Mouse (Mus musculus): Measurements from ENCODE around the gene Rgr. TPM values are rescaled to one million over a fixed set of nuclear protein-coding genes. Genes with fewer than 3 reads are reported as not detected.
"Not testable (repeated sequence)": the region's sequence is repeated elsewhere in the genome, so short reads cannot be mapped to it uniquely, and the experiment has no call there.

Gene Rgr
- total RNA-seq, 1 experiment from 2014 or later: not detected

GRCm38 (mm10) chr14:37000780-37001179 is 48.0 kb downstream of the Rgr start:
- not testable (repeated sequence) for DNase-seq

GRCm38 (mm10) chr14:36989784-36990183 is 59.0 kb downstream of the Rgr start:
- no peak for DNase-seq

- DNase-seq: no peak
Observed at GRCm38 (mm10) chr14:36985693-36986092, 63.1 kb downstream of the Rgr start.

Other genes starting within 250 kb of the Rgr start
- 31.3 and 31.4 TPM in 2 replicates for gene Ccser2, start 80.2 kb downstream of the Rgr start, total RNA-seq (2021)
- 0.11 TPM in 1 of 2 replicates, not detected in the other for gene Lrit1, start 5.9 kb upstream of the Rgr start, total RNA-seq (2021)
- not detected in 2 replicates for gene Lrit2, start 19.0 kb upstream of the Rgr start, total RNA-seq (2021)
- 0.11 and 0.19 TPM in 2 replicates for gene Cdhr1, start 49.4 kb upstream of the Rgr start, total RNA-seq (2021)
- gene 2610528A11Rik, start 65.1 kb upstream of the Rgr start, total RNA-seq (2021): 0.70 and 2.0 TPM in 2 replicates
- gene Ghitm, start 86.3 kb upstream of the Rgr start, total RNA-seq (2021): 803 and 808 TPM in 2 replicates